Comparison of ENCODE assay signal across 9 mouse cellular contexts in the genomic region with DNA sequence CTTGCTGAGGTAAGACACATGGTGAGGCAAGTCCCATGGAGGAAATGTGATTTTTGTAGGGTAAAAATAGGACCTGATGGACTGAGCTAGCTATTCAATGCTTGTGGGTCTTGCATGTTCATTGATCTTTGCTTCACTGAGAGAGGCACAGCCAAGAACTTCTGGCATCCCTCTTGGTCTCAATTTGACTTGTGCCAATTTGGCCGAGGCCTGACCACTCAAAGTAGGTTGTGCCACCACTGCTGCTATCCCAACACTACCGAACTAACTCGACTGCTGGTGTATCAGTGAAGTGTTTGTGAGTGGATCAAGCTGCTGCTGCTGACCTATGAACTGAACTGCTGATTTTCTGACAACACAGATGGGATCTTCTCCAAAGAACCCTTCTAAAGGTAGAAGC. TPM values are rescaled to one million over a fixed set of nuclear protein-coding genes. Genes with fewer than 3 reads are reported as not detected.
"Had no signal": no experiment of that assay in that cellular context is flagged by ENCODE, and none has a peak within 500 bp of the region (broad histone marks: within the 10 kb centered on the region; RNA-seq: fewer than 3 reads in every experiment).

No protein-coding gene starts in this region.

- DNase-seq: lung, adult 2 months; right cerebral cortex, postnatal 14 days; thymus, adult 2 months; thymus, postnatal 25 days; thymus, postnatal 4 days had no signal

RNA-seq across cellular contexts. Expression of gene Hsfy2, which starts 53.6 kb away (rescaled TPM):
- total RNA-seq: megakaryocyte progenitor cell, adult 5-6 weeks; midbrain, postnatal 0 days; monocyte, adult 5-6 weeks; neutrophil, adult 5-6 weeks had no signal
